In genomic region chr2:115581989-115582608, GRCm38 (mm10) we compare ENCODE assay signal across 8 mouse cellular contexts. TPM values are rescaled to one million over a fixed set of nuclear protein-coding genes. Genes with fewer than 3 reads are reported as not detected.
DNase-seq lines count a peak whose midpoint lies in the region; ATAC-seq lines count a peak whose summit lies in the region.

No protein-coding gene starts in this region.

- peaks cover 23% of the 10 kb centered on the region for H3K4me1 ChIP-seq in lung, embryonic 15.5 days
- peaks cover 15% of the 10 kb centered on the region for H3K4me1 ChIP-seq in heart, embryonic 15.5 days (replicated peaks)
- peaks cover 34% of the 10 kb centered on the region for H3K4me1 ChIP-seq in midbrain, embryonic 10.5 days

- no peaks in the 10 kb centered on the region for H3K9me3 ChIP-seq in lung, embryonic 15.5 days
- H3K9me3 ChIP-seq in heart, embryonic 15.5 days (replicated peaks), result no peaks in the 10 kb centered on the region
- H3K9me3 ChIP-seq in midbrain, embryonic 10.5 days (replicated peaks), result no peaks in the 10 kb centered on the region

- H3K4me3 ChIP-seq in lung, embryonic 15.5 days, result peak overlapping the region; percentile 82
- peak overlapping the region; percentile 70 for H3K4me3 ChIP-seq in heart, embryonic 15.5 days
- peak overlapping the region; percentile 76 for H3K4me3 ChIP-seq in midbrain, embryonic 10.5 days

- WGBS in lung, embryonic 15.5 days, result 65% methylated on average over 10 of the region's 10 CpGs
- WGBS in heart, embryonic 15.5 days, result 65% methylated on average over 10 of the region's 10 CpGs
- WGBS in midbrain, embryonic 10.5 days, result 69% methylated on average over 10 of the region's 10 CpGs

- no peak for ATAC-seq in lung, embryonic 15.5 days (ENCODE audit: borderline replicate concordance, extremely low read depth, low FRiP score, low TSS enrichment)
- ATAC-seq in heart, embryonic 15.5 days (replicated peaks; ENCODE audit: insufficient number of reproducible peaks, insufficient read depth, low FRiP score, low read depth), result no peak

- H3K4me2 ChIP-seq in lung, embryonic 15.5 days, result peak overlapping the region; percentile 83
- peak overlapping the region; percentile 68 for H3K4me2 ChIP-seq in heart, embryonic 15.5 days

- no peaks in the 10 kb centered on the region for H3K27me3 ChIP-seq in lung, embryonic 15.5 days
- H3K27me3 ChIP-seq in heart, embryonic 15.5 days, result no peaks in the 10 kb centered on the region
- H3K27me3 ChIP-seq in midbrain, embryonic 10.5 days (ENCODE audit: low read depth, poor library complexity, severe bottlenecking), result 0 out of 2 replicates have a peak, but pooled peaks cover 6% of the 10 kb centered on the region

- H3K9ac ChIP-seq in lung, embryonic 15.5 days, result peak overlapping the region; percentile 69
- peak overlapping the region; percentile 67 for H3K9ac ChIP-seq in heart, embryonic 15.5 days

- H3K27ac ChIP-seq in lung, embryonic 15.5 days, result 0 out of 2 replicates have a peak overlapping the region, but pooled peaks have one; percentile 83
- peak overlapping the region; percentile 38; the same call in 1 of the 2 replicates for H3K27ac ChIP-seq in heart, embryonic 15.5 days
- peak overlapping the region; percentile 87 for H3K27ac ChIP-seq in midbrain, embryonic 10.5 days (replicated peaks)

- DNase-seq in lung, postnatal 14 days, result no peak
- peak; percentile 44 for DNase-seq in cerebellum, adult 9-10 months
- DNase-seq in midbrain, embryonic 10.5 days (ENCODE audit: low spot score), result no peak
- DNase-seq in adrenal gland, adult 2 months, result no peak
- no peak for DNase-seq in layer of hippocampus, postnatal 36 days
- DNase-seq in urinary bladder, postnatal 4 days (ENCODE audit: low spot score in 2 of 2), result no peak

- no peaks in the 10 kb centered on the region for H3K36me3 ChIP-seq in lung, embryonic 15.5 days
- no peaks in the 10 kb centered on the region for H3K36me3 ChIP-seq in heart, embryonic 15.5 days
- no peaks in the 10 kb centered on the region for H3K36me3 ChIP-seq in midbrain, embryonic 10.5 days

RNA-seq across cellular contexts. Expression of gene BC052040, which starts 0.6 kb away (rescaled TPM):
- 10.3 and 11.5 TPM in 2 replicates for polyA plus RNA-seq in lung, embryonic 15.5 days (2015; fragmentation: Nextera tagmentation; extraction: Ambion mirVana)
- polyA plus RNA-seq in heart, embryonic 15.5 days (2015; fragmentation: Nextera tagmentation; extraction: Ambion mirVana), result 9.8 and 11.4 TPM in 2 replicates
- polyA plus RNA-seq in midbrain, embryonic 10.5 days (2016; fragmentation: Nextera tagmentation; extraction: Ambion mirVana), result 19.6 and 21.7 TPM in 2 replicates
- total RNA-seq in adrenal gland, adult 2 months (2021), result 1 to 10 TPM; 3.0 to 4.4 TPM
- 0.68 and 0.93 TPM in 2 replicates for polyA plus RNA-seq in adrenal gland, adult 2 months (2012; rRNA removed)
- total RNA-seq in layer of hippocampus, postnatal 36 days (2021), result 1 to 10 TPM; 7.0 to 7.2 TPM
